Mouse (Mus musculus) Patski (cell line): ENCODE results near the gene Mbnl2. TPM values are rescaled to one million over a fixed set of nuclear protein-coding genes. Genes with fewer than 3 reads are reported as not detected.

Source experiments
- ATAC-seq: fragments of 100-300 bp; one replicate; pipeline ENCODE4 v1.8.0; 2021
- CTCF ChIA-PET: fragments of 350-600 bp; sonication (Branson Sonifier 250); formaldehyde crosslinking; loops from one replicate; lab custom pipeline; 2022; ENCODE audit warnings: inconsistent platforms; lab: Charles Lee
- POLR2A ChIA-PET: fragments of 350-600 bp; sonication (Branson Sonifier 250); formaldehyde crosslinking; loops from one replicate; lab custom pipeline; 2022; ENCODE audit warnings: antibody characterized with exemption, inconsistent platforms; lab: Charles Lee
- DNase-seq: peaks from one replicate; pipeline ENCODE4 v3.0.0-alpha.2; 2011; ENCODE audit warnings: low read depth, low spot score
- H3K27me3 ChIP-seq: fragments of 371-371 bp; one replicate; pipeline ENCODE4 v1.5.1; 2021
- CTCF ChIP-seq: fragments of 100-300 bp; IDR thresholded peaks from one replicate; pipeline ENCODE4 v1.5.1; 2021
- in situ Hi-C: fragments of 300-500 bp; cut with MboI; formaldehyde crosslinking; loops from 3 replicates; pipeline ENCODE4 v1.11.1; 2018; ENCODE audit warnings: low pct_unique_long_range_greater_than_20kb, mixed read lengths
- polyA plus RNA-seq: library from polyadenylated mRNA; unstranded; gene quantifications from one replicate; pipeline ENCODE4 v1.2.3, GENCODE M21; 2021

The Mbnl2 gene
- polyA plus RNA-seq, 1 experiment from 2014 or later: 132 TPM

DNA sequence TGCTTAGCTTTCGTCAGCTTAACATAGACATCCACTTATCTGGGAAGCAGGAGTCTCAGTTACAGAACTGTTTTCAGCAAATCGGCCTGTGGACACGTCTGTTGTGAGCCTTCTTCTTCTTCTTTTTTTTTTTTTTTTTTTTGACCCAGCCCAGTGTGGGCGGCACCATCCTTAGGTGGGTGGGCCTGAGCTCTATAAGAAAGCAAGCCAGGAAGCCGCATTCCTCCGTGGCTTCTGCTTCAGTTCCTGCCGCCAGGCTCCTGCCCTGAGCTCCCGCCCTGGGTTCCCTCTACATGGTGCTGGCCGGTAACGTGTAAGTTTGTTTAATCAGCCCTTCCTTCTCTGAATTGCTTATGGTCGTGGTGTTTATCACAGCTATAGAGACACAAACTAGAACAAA, 30.8 kb downstream of the Mbnl2 start:
- CTCF ChIA-PET: interaction anchor here (1.1 kb wide), 1 partner anchor 28 kb away, joined by 3 read pairs; no protein-coding TSS in a partner anchor

DNA sequence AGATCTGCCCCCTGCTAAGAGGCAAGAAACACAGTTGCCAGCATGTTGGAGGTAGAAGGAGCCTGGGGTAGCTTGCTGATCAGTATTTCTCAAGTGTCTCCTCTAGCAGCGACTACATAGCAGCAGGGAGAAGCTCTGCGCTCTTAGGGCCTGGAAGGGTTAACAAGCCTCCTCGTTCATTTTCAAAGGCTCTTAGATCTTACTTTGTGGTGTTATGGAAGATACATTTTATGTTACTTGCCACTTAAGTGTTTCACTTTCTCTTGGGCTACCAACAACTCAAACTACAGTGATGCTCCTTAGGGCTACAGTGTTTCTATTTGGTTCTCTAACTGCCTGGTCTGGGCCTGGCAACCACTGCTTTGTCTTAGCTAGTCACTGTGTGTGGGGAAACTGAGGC, 31.9 kb downstream of the Mbnl2 start:
- CTCF ChIA-PET: interaction anchor here (1.0 to 1.2 kb wide), 2 partner anchors 42 to 43 kb away, joined by 4 read pairs; no protein-coding TSS in a partner anchor
- POLR2A ChIA-PET: interaction anchor here (0.6 to 0.8 kb wide), 3 partner anchors 10 to 606 kb away, joined by 3 to 4 read pairs (median 3); no protein-coding TSS in a partner anchor
- DNase-seq (no peak), ATAC-seq (no peak)
- in situ Hi-C loops: no loop called here
- no peaks in the 10 kb centered on the region for H3K27me3 ChIP-seq
- no peak for TF ChIP-seq CTCF

More for the DNA sequence above, 30.8 kb downstream of the Mbnl2 start:
- no peaks in the 10 kb centered on the region for H3K27me3 ChIP-seq
- no peak for TF ChIP-seq CTCF
- in situ Hi-C loops: no loop called here
- POLR2A ChIA-PET: no interaction called here
- DNase-seq (no peak), ATAC-seq (no peak)

- no peak for TF ChIP-seq CTCF
- DNase-seq (peak; percentile 55), ATAC-seq (peak; percentile 87)
- in situ Hi-C loops: no loop called here
- no peaks in the 10 kb centered on the region for H3K27me3 ChIP-seq
- POLR2A ChIA-PET: interaction anchor here (0.6 to 0.8 kb wide), 3 partner anchors 10 to 75 kb away, joined by 3 to 4 read pairs (median 3); no protein-coding TSS in a partner anchor
- CTCF ChIA-PET: interaction anchor here (1.0 to 1.2 kb wide), 2 partner anchors 41 to 44 kb away, joined by 4 read pairs; no protein-coding TSS in a partner anchor
Observed at GRCm38 (mm10) chr14:120307963-120308362, 32.5 kb downstream of the Mbnl2 start.

GRCm38 (mm10) chr14:120309691-120310090, 34.2 kb downstream of the Mbnl2 start:
- in situ Hi-C loops: no loop called here
- ChIA-PET POLR2A (interaction anchor here (0.5 kb wide), 1 partner anchor 1590 kb away, joined by 3 read pairs; no protein-coding TSS in a partner anchor), CTCF (no interaction called here)
- DNase-seq: no peak
- no peaks in the 10 kb centered on the region for H3K27me3 ChIP-seq
- ATAC-seq: no peak
- no peak for TF ChIP-seq CTCF

- CTCF ChIA-PET: no interaction called here
- ATAC-seq: no peak
- POLR2A ChIA-PET: interaction anchor here (0.8 to 1.2 kb wide), 2 partner anchors 9 to 1628 kb away, joined by 4 to 8 read pairs; no protein-coding TSS in a partner anchor
- no peaks in the 10 kb centered on the region for H3K27me3 ChIP-seq
- no peak for DNase-seq
- no peak for TF ChIP-seq CTCF
- in situ Hi-C loops: no loop called here
Observed at GRCm38 (mm10) chr14:120311330-120312097, 36.0 kb downstream of the Mbnl2 start.

- ChIA-PET POLR2A (no interaction called here), CTCF (no interaction called here)
- DNase-seq (no peak), ATAC-seq (no peak)
- H3K27me3 ChIP-seq: no peaks in the 10 kb centered on the region
- in situ Hi-C loops: no loop called here
- TF ChIP-seq CTCF: no peak
Observed at GRCm38 (mm10) chr14:120312661-120313406, 37.4 kb downstream of the Mbnl2 start.

DNA sequence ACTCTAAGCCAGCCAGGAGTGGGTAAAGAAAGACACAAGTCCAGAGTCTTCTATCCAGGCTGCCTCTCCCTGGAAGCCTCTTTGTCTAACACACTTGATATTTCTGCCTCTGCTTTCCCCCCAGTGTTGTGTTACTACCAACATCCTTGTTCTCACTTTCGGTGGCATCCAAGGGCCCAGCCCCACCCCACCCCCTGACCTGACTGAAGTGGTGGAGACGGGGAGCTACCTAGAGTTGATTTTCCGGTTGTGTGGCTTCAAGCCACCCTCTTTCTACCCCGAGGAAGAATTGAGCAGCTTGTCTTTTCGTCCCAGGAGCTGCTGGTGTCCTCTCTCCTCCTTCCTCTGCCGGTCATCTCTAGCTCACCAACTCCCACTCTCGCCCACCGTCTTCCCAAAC, 38.0 kb downstream of the Mbnl2 start:
- ChIA-PET CTCF (no interaction called here), POLR2A (no interaction called here)
- DNase-seq (no peak), ATAC-seq (no peak)
- H3K27me3 ChIP-seq: no peaks in the 10 kb centered on the region
- in situ Hi-C loops: no loop called here
- TF ChIP-seq CTCF: no peak

GRCm38 (mm10) chr14:120315721-120316120, 40.3 kb downstream of the Mbnl2 start:
- ATAC-seq: no peak
- DNase-seq: no peak
- POLR2A ChIA-PET: interaction anchor here (0.7 kb wide), 1 partner anchor 54 kb away, joined by 3 read pairs; no protein-coding TSS in a partner anchor
- no peak for TF ChIP-seq CTCF
- in situ Hi-C loops: no loop called here
- CTCF ChIA-PET: interaction anchor here (0.8 to 1.2 kb wide), 2 partner anchors 18 to 52 kb away, joined by 3 read pairs; no protein-coding TSS in a partner anchor
- no peaks in the 10 kb centered on the region for H3K27me3 ChIP-seq

GRCm38 (mm10) chr14:120318326-120318935, 43.0 kb downstream of the Mbnl2 start:
- ATAC-seq: no peak
- POLR2A ChIA-PET: no interaction called here

More at GRCm38 (mm10) chr14:120318326-120318935, 43.0 kb downstream of the Mbnl2 start:
- CTCF ChIA-PET: no interaction called here
- TF ChIP-seq CTCF: no peak
- DNase-seq: no peak
- H3K27me3 ChIP-seq: no peaks in the 10 kb centered on the region
- in situ Hi-C loops: no loop called here
